Mouse (Mus musculus): ENCODE measurements at regions not wholly inside any gene's neighbourhood (a gene's known extent, or its start where the extent isn't known, plus 50 kb on each side); places are given as distances from the start of the nearest gene placed in this dataset.

DNA sequence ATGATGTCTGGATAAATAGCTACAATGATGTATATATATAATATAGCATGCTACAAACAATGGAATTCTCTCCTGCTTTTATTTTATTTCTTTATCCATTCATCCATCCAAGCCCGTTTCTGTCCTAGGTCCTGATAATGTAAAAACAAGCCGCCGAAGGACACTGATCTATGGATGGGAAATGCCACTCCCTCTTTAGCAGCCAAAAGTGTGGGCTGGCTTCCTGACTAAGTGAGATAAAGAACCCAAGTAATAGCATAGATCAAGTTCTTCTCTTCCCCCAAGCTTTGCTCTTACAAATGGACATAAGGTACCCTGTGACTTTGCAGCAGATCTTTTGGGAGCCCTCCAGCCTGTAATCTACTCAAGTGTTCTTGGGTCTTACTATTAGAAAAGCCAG, 81.3 kb upstream of the Onecut1 start:
- Histone ChIP-seq H3K27me3 (ENCODE audit: insufficient read depth, low read length) (no peaks in the 10 kb centered on the region; the same call in 1 of the 2 replicates), H3K4me1 (ENCODE audit: insufficient read depth) (no peaks in the 10 kb centered on the region), H3K4me3 (ENCODE audit: low read depth, low read length) (no peak overlapping the region), H3K36me3 (ENCODE audit: insufficient read depth) (no peaks in the 10 kb centered on the region), H3K27ac (ENCODE audit: low read depth, low read length) (no peak overlapping the region), H3K4me2 (ENCODE audit: low read depth) (no peak overlapping the region), H3K9me3 (ENCODE audit: low read length) (no peaks in the 10 kb centered on the region), H3K9ac (no peak overlapping the region)
- TF ChIP-seq CTCF (IDR thresholded peaks at IDR 0.05; ENCODE audit: low read depth): no peak
- no peak for ATAC-seq
- WGBS: 84% methylated on average over 3 of the region's 3 CpGs
- DNase-seq: no peak

DNA sequence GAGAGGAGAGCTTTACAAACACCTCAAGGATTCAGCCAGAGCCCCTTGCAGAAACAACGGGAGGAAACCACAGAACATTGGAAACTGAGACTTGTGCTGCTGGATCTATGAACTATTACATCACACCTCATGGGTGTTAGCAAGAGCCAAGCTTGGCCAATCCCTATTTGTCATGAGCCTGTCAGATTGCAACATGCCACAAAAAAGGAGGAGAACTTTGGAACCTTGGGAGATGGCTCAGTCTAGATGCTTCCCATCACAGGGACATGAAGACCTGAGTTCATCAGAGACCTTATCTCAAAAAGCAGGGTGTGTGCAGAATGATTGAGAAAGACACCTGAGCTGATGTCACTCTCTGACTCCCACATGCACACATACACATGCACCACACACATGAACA, 68.3 kb upstream of the Onecut1 start:
- no peaks in the 10 kb centered on the region for H3K4me1 ChIP-seq (ENCODE audit: insufficient read depth)
- no peak overlapping the region for H3K4me3 ChIP-seq (ENCODE audit: low read depth, low read length)
- H3K27ac ChIP-seq (ENCODE audit: low read depth, low read length): no peak overlapping the region
- no peak for ATAC-seq
- no peak for DNase-seq
- WGBS: 89% methylated on average over 1 of the region's 1 CpGs
- no peaks in the 10 kb centered on the region for H3K27me3 ChIP-seq (ENCODE audit: insufficient read depth, low read length)
- no peak overlapping the region for H3K4me2 ChIP-seq (ENCODE audit: low read depth)
- H3K36me3 ChIP-seq (ENCODE audit: insufficient read depth): no peaks in the 10 kb centered on the region
- TF ChIP-seq CTCF (IDR thresholded peaks at IDR 0.05; ENCODE audit: low read depth): no peak
- H3K9me3 ChIP-seq (ENCODE audit: low read length): no peaks in the 10 kb centered on the region
- H3K9ac ChIP-seq: no peak overlapping the region

GRCm38 (mm10) chr9:74795994-74796393, 65.7 kb upstream of the Onecut1 start:
- Histone ChIP-seq H3K27me3 (ENCODE audit: insufficient read depth, low read length) (no peaks in the 10 kb centered on the region), H3K9ac (no peak overlapping the region), H3K4me3 (ENCODE audit: low read depth, low read length) (no peak overlapping the region), H3K9me3 (ENCODE audit: low read length) (no peaks in the 10 kb centered on the region), H3K4me1 (ENCODE audit: insufficient read depth) (no peaks in the 10 kb centered on the region), H3K27ac (ENCODE audit: low read depth, low read length) (no peak overlapping the region), H3K4me2 (ENCODE audit: low read depth) (no peak overlapping the region), H3K36me3 (ENCODE audit: insufficient read depth) (no peaks in the 10 kb centered on the region)
- TF ChIP-seq CTCF (IDR thresholded peaks at IDR 0.05; ENCODE audit: low read depth): no peak
- DNase-seq (no peak), ATAC-seq (no peak)
- WGBS: 82% methylated on average over 4 of the region's 4 CpGs

DNA sequence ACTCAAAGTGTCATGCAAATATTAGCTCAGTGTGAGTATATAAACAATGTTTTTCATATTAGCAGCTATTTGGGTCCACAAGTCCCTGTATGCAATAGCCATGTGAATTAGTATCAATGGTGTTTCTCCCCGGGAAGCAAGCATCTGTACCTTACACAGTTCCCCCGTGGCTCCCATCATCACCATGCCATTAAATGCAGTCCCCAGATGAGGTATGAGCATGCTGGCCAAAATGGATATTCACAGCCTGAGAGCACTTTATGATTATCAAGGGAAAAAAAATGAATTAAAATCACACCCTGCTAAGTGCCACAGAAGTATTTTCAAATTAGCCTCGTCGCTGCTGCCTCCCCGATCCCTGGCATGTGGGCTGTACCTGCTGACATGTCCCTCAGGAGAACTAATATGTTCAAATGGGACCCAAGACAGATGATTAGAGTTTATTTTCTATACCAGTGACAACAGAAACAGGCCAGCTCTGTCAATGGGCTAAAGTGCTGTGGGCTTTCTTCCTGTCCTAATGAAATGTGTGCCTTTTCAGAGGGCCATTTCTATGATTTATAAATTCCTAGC, 64.4 kb upstream of the Onecut1 start:
- H3K4me2 ChIP-seq (ENCODE audit: low read depth): no peak overlapping the region
- no peak overlapping the region for H3K4me3 ChIP-seq (ENCODE audit: low read depth, low read length)
- no peaks in the 10 kb centered on the region for H3K36me3 ChIP-seq (ENCODE audit: insufficient read depth)
- TF ChIP-seq CTCF (IDR thresholded peaks at IDR 0.05; ENCODE audit: low read depth): no peak
- no peaks in the 10 kb centered on the region for H3K27me3 ChIP-seq (ENCODE audit: insufficient read depth, low read length)
- H3K9ac ChIP-seq: no peak overlapping the region
- DNase-seq: no peak
- WGBS: 75% methylated on average over 5 of the region's 5 CpGs
- no peak for ATAC-seq
- no peak overlapping the region for H3K27ac ChIP-seq (ENCODE audit: low read depth, low read length)
- H3K4me1 ChIP-seq (ENCODE audit: insufficient read depth): no peaks in the 10 kb centered on the region
- no peaks in the 10 kb centered on the region for H3K9me3 ChIP-seq (ENCODE audit: low read length)

DNA sequence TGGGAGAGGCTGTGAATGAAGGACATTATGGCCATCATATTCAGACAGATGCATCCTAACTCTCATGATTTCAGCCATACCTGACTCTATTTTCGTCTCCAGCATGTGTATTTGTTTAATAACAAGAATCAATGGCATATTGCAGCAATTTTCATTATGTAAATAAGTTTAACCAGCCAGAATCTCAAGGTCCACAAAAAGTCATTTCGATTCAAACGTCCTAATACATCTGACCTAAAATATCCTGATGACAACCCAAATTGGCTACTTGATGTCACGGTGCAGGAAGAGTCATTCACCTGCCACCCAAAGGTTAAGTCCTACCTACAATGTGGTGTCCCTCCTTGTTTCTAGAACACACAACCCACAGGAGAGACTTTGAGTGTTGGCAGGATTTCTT, 60.6 kb upstream of the Onecut1 start:
- no peak for TF ChIP-seq CTCF (IDR thresholded peaks at IDR 0.05; ENCODE audit: low read depth)
- ATAC-seq: no peak
- H3K9ac ChIP-seq: no peak overlapping the region
- H3K27me3 ChIP-seq (ENCODE audit: insufficient read depth, low read length): no peaks in the 10 kb centered on the region
- H3K4me2 ChIP-seq (ENCODE audit: low read depth): no peak overlapping the region
- H3K27ac ChIP-seq (ENCODE audit: low read depth, low read length): no peak overlapping the region
- H3K9me3 ChIP-seq (ENCODE audit: low read length): no peaks in the 10 kb centered on the region
- H3K36me3 ChIP-seq (ENCODE audit: insufficient read depth): no peaks in the 10 kb centered on the region
- no peaks in the 10 kb centered on the region for H3K4me1 ChIP-seq (ENCODE audit: insufficient read depth)
- WGBS: 83% methylated on average over 4 of the region's 4 CpGs
- no peak for DNase-seq
- H3K4me3 ChIP-seq (ENCODE audit: low read depth, low read length): no peak overlapping the region

DNA sequence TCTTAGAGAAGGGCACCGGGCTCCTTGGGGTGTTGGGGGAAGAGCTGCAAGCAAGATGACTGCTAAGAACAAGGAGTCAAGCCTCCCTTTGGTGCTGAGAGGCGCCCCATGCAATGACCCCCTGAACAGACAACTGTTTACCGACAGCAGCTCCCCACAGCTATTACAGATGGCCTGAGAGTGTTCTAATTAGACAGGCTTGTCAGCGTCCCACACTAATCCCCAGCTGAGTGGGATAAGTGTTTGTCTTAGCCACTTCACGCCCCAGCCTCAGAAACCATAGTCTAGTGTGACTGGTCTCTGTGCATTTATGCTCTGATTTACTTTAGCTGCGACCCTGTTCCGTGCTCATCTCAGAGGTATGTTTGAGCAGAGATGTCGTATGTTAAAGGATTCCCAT, 50.3 kb upstream of the Onecut1 start:
- Histone ChIP-seq H3K9me3 (ENCODE audit: low read length) (no peaks in the 10 kb centered on the region), H3K4me2 (ENCODE audit: low read depth) (no peak overlapping the region), H3K9ac (no peak overlapping the region), H3K27me3 (ENCODE audit: insufficient read depth, low read length) (no peaks in the 10 kb centered on the region), H3K36me3 (ENCODE audit: insufficient read depth) (no peaks in the 10 kb centered on the region), H3K4me1 (ENCODE audit: insufficient read depth) (no peaks in the 10 kb centered on the region), H3K27ac (ENCODE audit: low read depth, low read length) (no peak overlapping the region), H3K4me3 (ENCODE audit: low read depth, low read length) (no peak overlapping the region)
- 7% methylated on average over 8 of the region's 8 CpGs for WGBS
- TF ChIP-seq CTCF (IDR thresholded peaks at IDR 0.05; ENCODE audit: low read depth): no peak
- DNase-seq (no peak), ATAC-seq (no peak)

Measured in forebrain, postnatal 0 days (tissue).